Mouse (Mus musculus) CD4-positive, CD25-positive, alpha-beta regulatory T cell, adult 9 weeks (primary cell): ENCODE data around the gene Ncmap. TPM values are rescaled to one million over a fixed set of nuclear protein-coding genes. Genes with fewer than 3 reads are reported as not detected.

Experiments used
- polyA plus RNA-seq: library from polyadenylated mRNA; unstranded; fragments of 100-300 nt; shearing (Covaris generic); gene quantifications from one replicate; pipeline ENCODE4 v1.2.1, GENCODE M21; 2017

Ncmap gene
- polyA plus RNA-seq = 45.7 TPM

DNA sequence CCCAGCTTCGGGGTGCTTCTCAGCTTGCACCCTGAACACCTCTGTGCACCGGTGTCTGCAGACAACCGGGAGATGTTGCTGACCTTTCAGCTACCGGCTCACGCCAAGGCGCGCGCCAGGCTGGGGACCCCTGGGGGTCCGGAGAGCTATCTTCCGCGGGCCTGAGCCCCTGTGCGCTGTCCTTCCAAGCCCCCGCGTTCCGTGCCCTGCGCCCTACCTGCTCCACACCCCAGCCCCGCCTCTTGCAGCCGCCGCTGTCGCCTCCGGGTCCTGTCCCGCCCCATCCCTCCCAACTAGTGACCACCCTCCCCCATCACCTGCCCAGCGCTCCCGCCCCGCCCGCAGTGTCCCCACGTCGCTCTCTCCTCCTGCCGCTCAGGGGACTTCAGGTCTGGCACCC is at the start of gene Ncmap:
Gene Ncmap, minus strand, starts transcription at position 237 of the 400 bp plus-strand sequence.

GRCm38 (mm10) chr4:135433443-135434394 is 35.7 kb upstream of the Ncmap start, which contains the start of gene Rcan3:
TSS of gene Rcan3 (minus strand) at chr4:135433853.

GRCm38 (mm10) chr4:135353066-135353793 is 44.8 kb downstream of the Ncmap start, which contains the start of gene Srrm1:
TSS of gene Srrm1 (minus strand) at chr4:135353321.

Other genes with a start within 250 kb of the Ncmap start
- gene Clic4, start 125.4 kb downstream of the Ncmap start, polyA plus RNA-seq = 5.8 TPM
- 202 TPM for gene Srrm1, start 44.9 kb downstream of the Ncmap start, polyA plus RNA-seq
- 18.1 TPM for gene Rcan3, start 35.6 kb upstream of the Ncmap start, polyA plus RNA-seq
- gene Stpg1, start 96.6 kb upstream of the Ncmap start, polyA plus RNA-seq = 0.21 TPM
- 19.8 TPM for gene Nipal3, start 96.8 kb upstream of the Ncmap start, polyA plus RNA-seq
- not detected for gene Grhl3, start 175.4 kb upstream of the Ncmap start, polyA plus RNA-seq